Mouse (Mus musculus): ENCODE results near the gene Snx9. TPM values are rescaled to one million over a fixed set of nuclear protein-coding genes. Genes with fewer than 3 reads are reported as not detected.

Snx9 gene
- polyA plus RNA-seq, 1 experiment = 11.5 TPM

DNA sequence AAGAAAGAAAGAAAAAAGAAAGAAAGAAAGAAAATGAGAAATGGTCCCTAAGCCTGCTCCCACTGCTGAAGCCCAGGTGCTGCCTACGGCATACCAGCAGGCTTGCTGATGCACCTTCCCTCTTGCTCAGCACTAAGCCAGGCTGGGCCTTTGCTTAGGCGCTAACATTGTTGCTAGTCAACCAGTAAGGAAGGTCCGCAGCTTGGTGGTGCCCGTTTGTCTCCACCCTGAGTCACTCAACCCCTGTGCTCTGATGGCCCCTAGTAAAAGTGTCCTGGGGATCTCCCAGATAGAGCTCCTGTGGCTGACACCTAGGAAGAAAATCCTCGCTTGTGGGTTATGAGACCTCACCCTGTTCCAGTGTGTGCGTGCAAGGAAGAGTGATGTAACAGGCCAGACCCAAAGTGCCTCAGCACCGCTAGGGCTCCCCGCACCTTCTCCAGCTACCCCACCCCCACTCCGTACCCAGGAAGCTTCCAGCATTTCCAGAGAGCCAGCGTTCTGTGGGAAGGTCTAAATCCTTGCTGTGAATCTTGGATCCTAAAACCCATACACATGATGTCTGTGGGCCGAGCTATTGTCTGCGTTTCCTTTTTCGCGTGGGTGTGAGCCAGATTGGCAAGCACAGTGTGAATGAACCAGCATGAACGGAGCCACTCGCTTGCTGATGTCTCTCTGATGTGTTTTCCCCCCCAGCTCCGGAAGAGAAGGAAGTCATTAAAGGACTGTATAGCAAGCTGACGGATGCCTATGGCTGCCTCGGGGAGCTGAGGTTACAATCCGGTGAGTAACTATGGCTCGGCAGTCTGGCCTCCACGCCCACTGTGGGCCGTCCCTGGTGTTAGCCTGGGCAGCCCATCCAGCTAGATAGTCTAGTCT, 134.2 kb downstream of the Snx9 start:
- peak; percentile 40 for DNase-seq (ENCODE audit: low read depth)
- TF ChIP-seq POLR2A (IDR thresholded peaks at IDR 0.05; ENCODE audit: borderline replicate concordance, extremely low read depth, insufficient read depth, insufficient read length, poor library complexity, severe bottlenecking) (no peak), CTCF (IDR thresholded peaks at IDR 0.05; ENCODE audit: borderline replicate concordance, extremely low read depth, insufficient read depth, insufficient read length) (no peak)

DNA sequence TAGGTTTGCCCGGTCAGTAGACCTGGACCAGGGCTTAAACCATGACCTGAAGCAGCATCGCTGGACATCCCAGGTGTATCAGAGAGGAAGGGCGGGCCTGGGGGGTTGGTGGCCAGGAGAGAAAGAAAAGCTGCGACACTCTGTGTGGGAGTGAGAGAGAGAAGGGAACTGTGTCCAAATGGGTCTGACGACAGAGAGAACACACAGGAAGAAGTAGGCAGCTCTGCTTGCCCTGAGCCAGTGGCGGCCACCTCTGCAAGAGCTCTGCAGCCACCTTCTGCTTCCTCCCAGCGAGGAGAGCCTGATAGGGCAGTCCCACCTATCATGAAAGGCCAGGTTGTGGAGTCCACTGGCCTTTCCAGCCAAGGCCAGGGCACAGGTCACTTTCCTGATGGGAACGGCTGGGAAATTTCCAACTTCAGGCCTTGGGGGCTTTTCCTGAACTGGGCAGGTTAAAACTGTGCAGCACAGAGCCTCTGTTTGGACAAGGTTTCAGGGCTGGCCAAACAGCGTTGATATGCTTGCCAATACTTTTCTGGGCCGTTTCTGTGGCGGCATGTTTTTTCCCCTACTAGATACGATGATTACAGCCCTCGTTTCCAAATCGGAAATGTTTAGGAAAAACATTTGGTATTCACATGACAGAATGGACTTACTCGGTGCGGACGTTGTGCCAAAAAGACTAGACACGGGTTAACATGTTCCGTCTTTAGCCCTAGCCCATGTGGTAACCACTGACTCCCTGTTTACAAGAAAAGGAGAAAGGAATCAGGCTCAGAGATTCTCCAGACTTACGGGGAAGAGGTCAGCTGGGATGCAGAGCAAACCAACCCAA, 135.3 kb downstream of the Snx9 start:
- DNase-seq (ENCODE audit: low read depth) = no peak
- TF ChIP-seq CTCF (IDR thresholded peaks at IDR 0.05; ENCODE audit: borderline replicate concordance, extremely low read depth, insufficient read depth, insufficient read length) (no peak), POLR2A (IDR thresholded peaks at IDR 0.05; ENCODE audit: borderline replicate concordance, extremely low read depth, insufficient read depth, insufficient read length, poor library complexity, severe bottlenecking) (no peak)

DNA sequence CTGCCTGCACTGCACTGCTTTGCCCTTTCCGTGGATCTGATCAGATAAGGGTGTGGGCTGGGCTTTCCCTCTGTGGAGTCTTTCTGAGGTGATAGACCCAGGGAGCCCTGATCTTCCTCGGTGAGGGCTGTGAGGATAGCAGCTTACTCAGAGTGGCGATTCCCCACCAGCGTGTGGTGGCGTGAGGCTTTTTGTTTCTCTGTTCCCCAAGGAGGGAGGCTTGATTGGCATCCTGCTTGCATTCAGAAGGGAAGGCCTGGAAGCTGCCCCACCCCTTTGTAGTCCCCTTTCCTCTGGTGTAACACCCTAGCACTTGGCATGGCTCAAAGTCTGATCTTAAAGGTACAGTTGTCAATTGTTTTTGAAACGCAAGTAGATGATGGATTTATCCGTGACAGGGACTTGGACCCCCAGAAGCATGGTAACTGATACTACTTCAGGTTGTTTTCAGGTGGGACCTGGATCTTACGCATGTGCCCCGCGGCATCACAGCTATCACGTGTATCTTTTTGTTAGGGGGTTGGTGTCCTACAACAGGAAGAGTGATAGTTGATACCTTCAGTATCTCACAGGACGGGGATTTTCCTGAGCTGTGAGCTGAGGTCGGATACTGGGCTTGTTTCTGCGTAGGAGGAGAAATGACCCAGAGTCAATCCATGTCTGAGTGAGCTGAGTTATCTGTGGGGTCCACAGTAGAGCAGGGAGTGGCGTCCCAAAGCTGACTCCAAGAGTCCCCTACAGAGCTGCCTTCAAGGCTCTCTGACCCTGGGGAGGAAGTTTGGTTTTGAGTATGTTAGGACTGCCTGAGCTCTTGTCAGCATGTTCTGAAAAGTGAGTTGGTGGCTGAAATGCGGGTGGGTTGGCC, 136.2 kb downstream of the Snx9 start:
- TF ChIP-seq POLR2A (IDR thresholded peaks at IDR 0.05; ENCODE audit: borderline replicate concordance, extremely low read depth, insufficient read depth, insufficient read length, poor library complexity, severe bottlenecking) (no peak), CTCF (IDR thresholded peaks at IDR 0.05; ENCODE audit: borderline replicate concordance, extremely low read depth, insufficient read depth, insufficient read length) (no peak)
- peak; percentile 58 for DNase-seq (ENCODE audit: low read depth)

DNA sequence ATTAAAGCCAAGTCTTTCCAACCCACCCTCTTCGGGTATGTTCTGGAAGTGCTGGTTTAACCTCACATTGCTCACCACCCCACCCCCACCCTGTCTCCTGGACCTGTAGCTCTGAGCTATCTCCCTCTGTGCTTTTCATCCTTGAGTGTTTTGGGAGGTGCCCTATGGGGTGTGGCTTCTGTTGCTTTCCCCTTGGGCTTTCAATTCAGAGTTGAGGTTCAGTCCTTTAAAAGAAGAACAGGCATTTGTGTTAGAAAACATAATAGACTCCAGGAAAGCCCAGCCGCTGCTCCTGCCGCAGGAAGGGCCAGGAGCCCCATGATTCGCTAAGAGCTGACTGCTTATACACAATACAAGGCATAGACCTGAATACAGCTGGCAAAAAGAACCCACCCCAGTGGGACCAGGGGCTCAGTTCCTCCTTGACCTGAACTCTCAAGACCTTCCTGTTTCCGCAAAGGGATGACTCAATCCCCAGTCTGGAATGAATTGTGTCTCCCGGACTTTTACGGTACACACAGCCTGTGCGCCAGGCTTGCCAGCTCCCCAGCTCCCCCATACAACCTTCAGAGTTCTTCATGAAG, 136.9 kb downstream of the Snx9 start:
- TF ChIP-seq POLR2A (IDR thresholded peaks at IDR 0.05; ENCODE audit: borderline replicate concordance, extremely low read depth, insufficient read depth, insufficient read length, poor library complexity, severe bottlenecking) (no peak), CTCF (IDR thresholded peaks at IDR 0.05; ENCODE audit: borderline replicate concordance, extremely low read depth, insufficient read depth, insufficient read length) (no peak)
- no peak for DNase-seq (ENCODE audit: low read depth)

DNA sequence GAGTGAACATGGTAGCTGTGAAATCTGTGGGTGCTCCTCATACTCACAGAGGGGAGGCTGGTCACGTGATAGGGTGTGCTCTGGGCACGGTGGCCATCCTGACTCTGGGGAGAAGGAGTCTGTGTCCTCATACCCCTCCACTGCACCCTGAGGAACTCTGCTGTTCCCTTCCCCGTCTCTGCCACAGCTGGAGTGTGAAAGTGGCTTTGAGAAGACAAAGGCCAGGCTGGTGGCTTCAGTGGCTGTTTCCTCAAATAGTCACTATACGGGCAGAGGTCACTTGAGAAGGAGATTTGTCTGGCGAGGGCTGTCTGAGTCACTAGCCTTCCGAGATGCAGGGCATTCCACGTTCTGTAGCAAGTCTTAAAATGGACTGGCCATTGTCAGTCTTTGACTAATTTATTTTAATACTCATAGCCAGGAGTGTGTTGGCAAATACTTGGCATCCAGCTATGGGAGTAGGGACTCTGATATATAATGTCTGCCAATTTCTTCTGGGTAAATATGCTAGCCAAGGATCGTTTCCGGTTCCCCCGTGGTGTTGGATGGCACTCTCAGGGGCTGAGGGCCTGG, 137.5 kb downstream of the Snx9 start:
- DNase-seq (ENCODE audit: low read depth) = no peak
- TF ChIP-seq CTCF (IDR thresholded peaks at IDR 0.05; ENCODE audit: borderline replicate concordance, extremely low read depth, insufficient read depth, insufficient read length) (no peak), POLR2A (IDR thresholded peaks at IDR 0.05; ENCODE audit: borderline replicate concordance, extremely low read depth, insufficient read depth, insufficient read length, poor library complexity, severe bottlenecking) (no peak)

DNA sequence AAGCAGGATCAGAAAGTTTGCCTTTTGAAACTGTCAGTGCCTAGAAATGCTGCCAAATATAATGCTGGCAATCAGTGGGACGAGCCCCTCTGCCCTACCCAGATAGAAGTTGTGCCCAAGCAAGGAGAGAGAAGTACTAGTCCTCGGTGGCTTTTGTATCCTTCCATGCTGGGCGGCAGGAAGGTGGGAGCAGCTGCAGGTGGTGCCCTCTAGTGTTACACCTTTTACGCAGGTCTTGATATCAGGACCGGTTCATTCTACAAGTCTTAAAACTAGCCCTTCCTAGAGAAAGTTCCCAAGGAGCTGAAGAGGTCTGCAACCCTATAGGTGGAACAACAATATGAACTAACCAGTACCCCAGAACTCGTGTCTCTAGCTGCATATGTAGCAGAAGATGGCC, 139.7 kb downstream of the Snx9 start:
- TF ChIP-seq POLR2A (IDR thresholded peaks at IDR 0.05; ENCODE audit: borderline replicate concordance, extremely low read depth, insufficient read depth, insufficient read length, poor library complexity, severe bottlenecking) (no peak), CTCF (IDR thresholded peaks at IDR 0.05; ENCODE audit: borderline replicate concordance, extremely low read depth, insufficient read depth, insufficient read length) (peak; percentile 38; the same call in 1 of the 2 replicates)
- DNase-seq (ENCODE audit: low read depth) = no peak

Other genes starting within 250 kb of the Snx9 start
- 0.81 and 1.6 TPM in 2 replicates for gene Synj2, start 100.0 kb downstream of the Snx9 start, polyA plus RNA-seq (2012; rRNA removed)
- gene Serac1, start 238.4 kb downstream of the Snx9 start, polyA plus RNA-seq (2012; rRNA removed) = 25.6 and 27.3 TPM in 2 replicates
- 88.8 and 95.2 TPM in 2 replicates for gene Gtf2h5, start 238.5 kb downstream of the Snx9 start, polyA plus RNA-seq (2012; rRNA removed)

Measured in brain, embryonic 14.5 days (tissue).